Mouse (Mus musculus) right cerebral cortex, postnatal 10 days (tissue): ENCODE measurements at regions not wholly inside any gene's neighbourhood (a gene's known extent, or its start where the extent isn't known, plus 50 kb on each side); places are given as distances from the start of the nearest gene placed in this dataset.
A peak's percentile ranks its signal among the peaks of the same experiment; 100 is the strongest.

Experiments
- DNase-seq, 2 experiments: peaks; one replicate each; pipeline ENCODE4 v3.0.0; 2021; ENCODE audit warnings: low spot score in 2 of 2

- DNase-seq = peak; percentile 23 to 27
Measured at GRCm38 (mm10) chr14:111971857-111972256, 297.0 kb downstream of the Slitrk5 start.

- DNase-seq = peak in 1 of 2 experiments; percentile 26
Measured at GRCm38 (mm10) chr14:111995809-111996458, 321.0 kb downstream of the Slitrk5 start.

GRCm38 (mm10) chr14:112002146-112002545 lies 327.2 kb downstream of the Slitrk5 start:
- DNase-seq = no peak

GRCm38 (mm10) chr14:112002881-112003280 lies 328.0 kb downstream of the Slitrk5 start:
- DNase-seq = no peak

GRCm38 (mm10) chr14:112008651-112009050 lies 333.8 kb downstream of the Slitrk5 start:
- DNase-seq = no peak

GRCm38 (mm10) chr14:112029331-112029730 lies 354.4 kb downstream of the Slitrk5 start:
- peak in 1 of 2 experiments; percentile 54 for DNase-seq

- DNase-seq = no peak
Measured at GRCm38 (mm10) chr14:112075071-112075470, 400.2 kb downstream of the Slitrk5 start.
